Mouse (Mus musculus): ENCODE measurements around the gene Pdrg1. TPM values are rescaled to one million over a fixed set of nuclear protein-coding genes. Genes with fewer than 3 reads are reported as not detected.

Pdrg1 gene
- polyA plus RNA-seq, 2 experiments from 2014 or later = 159 to 185 TPM

Other genes starting within 250 kb of the Pdrg1 start
- gene Bcl2l1, start 183.7 kb downstream of the Pdrg1 start, polyA plus RNA-seq (2017; shearing (Covaris generic)) = 10 to 100 TPM; 52.4 to 59.9 TPM
- gene Tpx2, start 167.5 kb downstream of the Pdrg1 start, polyA plus RNA-seq (2017; shearing (Covaris generic)) = 10 to 100 TPM; 21.3 to 23.3 TPM
- gene Mylk2, start 104.1 kb downstream of the Pdrg1 start, polyA plus RNA-seq (2017; shearing (Covaris generic)) = not detected
- gene Foxs1, start 82.2 kb downstream of the Pdrg1 start, polyA plus RNA-seq (2017; shearing (Covaris generic)) = not detected
- gene Dusp15, start 63.7 kb downstream of the Pdrg1 start, polyA plus RNA-seq (2017; shearing (Covaris generic)) = not detected
- gene Ttll9, start 52.9 kb downstream of the Pdrg1 start, polyA plus RNA-seq (2017; shearing (Covaris generic)) = 1 to 10 TPM; 1.2 to 1.3 TPM
- not detected for gene Xkr7, start 16.4 kb upstream of the Pdrg1 start, polyA plus RNA-seq (2017; shearing (Covaris generic))
- not detected for gene Ccm2l, start 50.5 kb upstream of the Pdrg1 start, polyA plus RNA-seq (2017; shearing (Covaris generic))
- under 1 TPM in 1 of 2 experiments, not detected in 1; 0.97 TPM for gene Hck, start 93.0 kb upstream of the Pdrg1 start, polyA plus RNA-seq (2017; shearing (Covaris generic))
- 10 to 100 TPM; 24.1 to 41.4 TPM for gene Tm9sf4, start 145.9 kb upstream of the Pdrg1 start, polyA plus RNA-seq (2017; shearing (Covaris generic))
- 10 to 100 TPM; 25.3 to 25.6 TPM for gene Tspyl3, start 210.0 kb upstream of the Pdrg1 start, polyA plus RNA-seq (2017; shearing (Covaris generic))
- gene Plagl2, start 226.0 kb upstream of the Pdrg1 start, polyA plus RNA-seq (2017; shearing (Covaris generic)) = 10 to 100 TPM; 20.9 to 26.3 TPM
- 1 to 10 TPM; 8.8 to 9.4 TPM for gene Pofut1, start 226.1 kb upstream of the Pdrg1 start, polyA plus RNA-seq (2017; shearing (Covaris generic))